10 mouse cellular contexts compared by ENCODE assay signal in genomic region chr4:44241638-44242037, GRCm38 (mm10). TPM values are rescaled to one million over a fixed set of nuclear protein-coding genes. Genes with fewer than 3 reads are reported as not detected.
"Had no signal": no experiment of that assay in that cellular context is flagged by ENCODE, and none has a peak within 500 bp of the region (broad histone marks: within the 10 kb centered on the region; RNA-seq: fewer than 3 reads in every experiment).

No protein-coding gene starts in this region.

- H3K36me3 ChIP-seq: limb, embryonic 12.5 days; midbrain, embryonic 13.5 days; neural tube, embryonic 15.5 days had no signal

- H3K27me3 ChIP-seq: midbrain, embryonic 13.5 days; neural tube, embryonic 15.5 days had no signal

- ATAC-seq: midbrain, embryonic 13.5 days had no signal

- H3K4me1 ChIP-seq: limb, embryonic 12.5 days; neural tube, embryonic 15.5 days had no signal

- H3K4me3 ChIP-seq: limb, embryonic 12.5 days; midbrain, embryonic 13.5 days; myocyte; neural tube, embryonic 15.5 days had no signal

- H3K4me2 ChIP-seq: limb, embryonic 12.5 days; midbrain, embryonic 13.5 days; neural tube, embryonic 15.5 days had no signal

- H3K27ac ChIP-seq: limb, embryonic 12.5 days; liver, embryonic 14.5 days; midbrain, embryonic 13.5 days; neural tube, embryonic 15.5 days; stomach, postnatal 0 days had no signal

- DNase-seq: kidney, postnatal 14 days; lung, adult 18-20 months; thymus, postnatal 14 days had no signal

- H3K9me3 ChIP-seq: limb, embryonic 12.5 days; midbrain, embryonic 13.5 days; neural tube, embryonic 15.5 days had no signal

- H3K9ac ChIP-seq: limb, embryonic 12.5 days; liver, embryonic 14.5 days; midbrain, embryonic 13.5 days; neural tube, embryonic 15.5 days had no signal

RNA-seq across cellular contexts. Expression of gene Melk, which starts 59.0 kb away (rescaled TPM):
- polyA plus RNA-seq: liver, adult 2 months had no signal
